Mouse (Mus musculus) telencephalon, adult 2 months (tissue): ENCODE measurements at regions not wholly inside any gene's neighbourhood (a gene's known extent, or its start where the extent isn't known, plus 50 kb on each side); places are given as distances from the start of the nearest gene placed in this dataset.

ENCODE experiments used
- DNase-seq: peaks from one replicate; pipeline ENCODE4 v3.0.0-alpha.2; 2011; ENCODE audit warnings: low read depth, low spot score

DNA sequence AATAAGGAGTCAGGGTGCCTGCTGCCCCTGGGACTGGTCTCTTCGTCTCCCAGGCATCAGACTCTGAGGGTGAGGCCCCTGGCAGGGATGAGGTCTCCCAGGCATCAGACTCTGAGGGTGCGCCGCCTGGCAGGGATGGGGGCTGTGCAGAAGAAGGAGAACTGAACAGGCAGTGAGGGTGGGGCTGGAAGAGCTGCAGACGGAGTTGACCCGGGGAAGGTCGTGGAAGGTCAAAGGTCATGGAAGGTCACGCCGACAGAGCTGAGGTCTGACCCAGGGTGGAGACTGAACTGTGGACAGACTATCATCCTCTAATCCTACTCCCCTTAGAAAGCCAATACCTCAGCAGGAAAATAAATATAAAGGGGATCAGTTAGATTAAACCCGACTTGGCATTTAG is 50.6 kb upstream of the Grik3 start:
- no peak for DNase-seq

GRCm38 (mm10) chr4:125437161-125437822 is 53.2 kb upstream of the Grik3 start:
- DNase-seq, result no peak

GRCm38 (mm10) chr4:125433511-125433910 is 57.0 kb upstream of the Grik3 start:
- no peak for DNase-seq

DNA sequence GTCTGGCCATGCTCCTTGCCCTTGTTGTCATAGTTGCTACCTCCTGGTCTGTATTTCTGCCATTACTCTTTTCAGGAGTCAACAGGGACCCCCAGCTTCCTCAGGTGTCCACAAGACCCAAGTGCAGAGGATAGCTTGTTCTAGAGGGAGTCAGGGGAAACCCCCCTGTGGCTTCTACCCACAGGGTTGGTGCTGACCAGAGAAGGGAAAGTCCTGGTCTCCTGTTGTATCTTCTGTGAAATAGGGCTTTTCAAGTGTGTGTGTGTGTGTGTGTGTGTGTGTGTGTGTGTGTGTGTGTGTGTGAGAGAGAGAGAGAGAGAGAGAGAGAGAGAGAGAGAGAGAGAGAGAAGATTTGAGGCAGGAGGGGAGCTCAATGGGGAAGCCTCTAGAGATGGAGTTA is 58.9 kb upstream of the Grik3 start:
- no peak for DNase-seq

GRCm38 (mm10) chr4:125430845-125431244 is 59.7 kb upstream of the Grik3 start:
- no peak for DNase-seq

DNA sequence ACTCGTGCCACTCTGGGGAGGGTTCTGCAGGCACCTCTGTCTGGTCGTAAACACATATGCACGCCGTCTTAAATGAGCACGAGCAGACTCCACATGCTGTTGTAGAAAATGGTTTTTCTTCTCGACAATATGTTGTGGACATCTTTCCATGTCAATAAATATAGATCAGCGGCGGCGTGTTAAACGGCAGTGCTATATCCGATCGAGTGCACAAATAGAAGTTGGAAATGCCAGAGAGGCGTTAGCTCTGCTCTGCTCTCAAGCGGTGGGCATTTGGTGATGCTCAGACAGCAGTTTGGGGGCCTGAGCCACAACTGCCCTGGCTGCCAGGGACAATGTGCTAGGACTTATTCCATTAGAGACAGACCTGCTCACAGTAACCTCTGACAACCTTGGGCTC is 61.8 kb upstream of the Grik3 start:
- DNase-seq, result peak; percentile 41

- DNase-seq, result no peak
Measured at GRCm38 (mm10) chr4:125420561-125421241, 69.8 kb upstream of the Grik3 start.

DNA sequence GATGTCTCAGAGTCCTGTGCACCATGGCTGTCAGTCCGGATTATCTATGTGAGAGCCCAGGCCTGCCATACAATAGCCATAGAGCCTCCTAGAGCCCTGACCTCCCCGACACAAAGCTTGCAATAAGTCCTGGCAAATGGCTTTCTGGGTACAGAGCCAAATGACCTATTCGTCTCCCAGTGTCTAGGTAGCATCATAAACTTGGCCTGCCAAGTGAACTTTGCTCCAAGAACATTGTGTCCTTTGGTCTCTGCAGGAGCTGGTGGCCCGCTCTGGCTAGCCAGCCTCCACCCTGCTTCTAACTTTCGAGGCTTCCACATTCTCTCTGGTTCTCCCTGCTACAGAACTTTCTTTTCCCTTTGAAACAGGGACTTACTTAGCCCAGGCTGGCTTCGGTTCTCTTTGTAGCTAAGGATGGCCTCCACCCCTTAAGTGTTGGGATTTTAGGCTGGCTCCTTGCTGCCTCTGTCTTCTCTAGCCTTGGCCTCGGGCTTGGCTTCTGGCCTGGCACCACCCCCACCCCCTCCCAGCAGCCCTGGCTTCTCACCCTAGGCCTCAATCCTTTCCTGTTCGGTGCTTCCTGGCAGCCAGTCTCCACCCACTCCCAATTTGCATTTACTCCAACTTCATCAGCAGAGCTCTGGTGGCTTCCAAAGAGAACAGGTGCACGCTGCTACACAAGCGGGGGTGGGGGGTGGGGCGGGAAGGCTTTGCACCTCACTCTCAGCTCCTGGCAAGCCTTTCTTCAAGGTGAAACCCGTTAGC is 70.8 kb upstream of the Grik3 start:
- peak; percentile 53 for DNase-seq

DNA sequence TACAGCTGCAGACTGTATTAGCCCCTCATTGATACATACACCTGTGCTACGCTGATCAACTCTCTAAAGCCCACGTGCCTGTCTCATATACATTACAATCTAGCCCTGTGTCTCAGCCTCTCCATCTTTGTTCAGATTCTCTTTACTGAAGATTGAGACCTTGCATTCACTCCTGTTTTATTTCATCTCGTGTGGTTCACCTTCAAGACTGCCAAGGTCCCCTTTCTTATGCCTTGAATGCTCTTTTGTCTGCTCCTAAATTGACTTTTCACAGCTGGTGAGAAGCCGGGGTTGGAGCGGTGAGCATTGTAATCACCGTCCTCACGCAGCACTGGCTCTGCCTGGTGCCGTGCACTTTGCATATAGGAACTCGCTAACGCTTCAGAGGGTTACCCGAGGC is 75.2 kb upstream of the Grik3 start:
- no peak for DNase-seq

DNA sequence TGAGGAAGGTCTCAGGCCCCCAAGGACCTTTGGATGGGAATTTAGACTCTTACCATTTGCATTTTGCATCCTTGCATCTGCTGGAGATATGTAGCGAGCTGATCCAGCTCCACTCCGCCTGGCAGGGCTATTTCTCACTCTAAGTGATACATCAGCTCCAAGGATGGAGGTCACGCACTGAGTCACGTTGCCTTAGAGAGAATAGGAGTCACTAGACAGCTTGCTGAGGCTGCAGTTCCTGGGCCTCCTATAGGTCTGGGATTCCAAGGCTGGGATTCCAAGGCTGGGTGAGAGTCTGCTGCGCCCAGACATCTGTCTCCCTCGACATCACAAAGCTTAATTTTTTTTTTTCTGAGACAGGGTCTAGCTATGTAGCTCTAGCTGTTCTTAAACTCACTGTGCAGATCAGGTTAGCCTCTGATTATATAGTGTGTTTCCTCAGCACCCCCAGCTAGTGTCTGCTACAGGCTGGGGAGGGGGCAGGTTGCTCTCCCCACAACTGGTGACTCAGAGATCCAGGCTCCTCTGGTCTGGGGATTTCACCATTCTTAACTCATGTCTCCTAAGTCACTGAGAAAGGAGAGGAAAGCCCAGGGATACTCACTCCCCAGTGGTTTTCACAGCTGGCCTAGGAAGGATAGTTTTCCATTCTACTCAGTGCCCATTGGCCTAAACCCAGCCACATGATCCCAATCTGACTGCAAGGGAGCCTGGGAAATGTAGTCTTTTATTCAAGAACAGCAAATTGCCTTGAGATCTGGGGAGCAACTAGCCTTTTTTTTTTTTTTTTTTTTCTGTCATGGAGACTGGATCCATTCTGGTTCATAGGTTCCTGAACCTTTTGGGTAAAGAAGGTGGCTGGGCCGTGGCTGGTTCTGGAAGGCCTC is 76.4 kb upstream of the Grik3 start:
- no peak for DNase-seq

- DNase-seq, result no peak
Measured at GRCm38 (mm10) chr4:125410736-125411441, 79.6 kb upstream of the Grik3 start.

DNA sequence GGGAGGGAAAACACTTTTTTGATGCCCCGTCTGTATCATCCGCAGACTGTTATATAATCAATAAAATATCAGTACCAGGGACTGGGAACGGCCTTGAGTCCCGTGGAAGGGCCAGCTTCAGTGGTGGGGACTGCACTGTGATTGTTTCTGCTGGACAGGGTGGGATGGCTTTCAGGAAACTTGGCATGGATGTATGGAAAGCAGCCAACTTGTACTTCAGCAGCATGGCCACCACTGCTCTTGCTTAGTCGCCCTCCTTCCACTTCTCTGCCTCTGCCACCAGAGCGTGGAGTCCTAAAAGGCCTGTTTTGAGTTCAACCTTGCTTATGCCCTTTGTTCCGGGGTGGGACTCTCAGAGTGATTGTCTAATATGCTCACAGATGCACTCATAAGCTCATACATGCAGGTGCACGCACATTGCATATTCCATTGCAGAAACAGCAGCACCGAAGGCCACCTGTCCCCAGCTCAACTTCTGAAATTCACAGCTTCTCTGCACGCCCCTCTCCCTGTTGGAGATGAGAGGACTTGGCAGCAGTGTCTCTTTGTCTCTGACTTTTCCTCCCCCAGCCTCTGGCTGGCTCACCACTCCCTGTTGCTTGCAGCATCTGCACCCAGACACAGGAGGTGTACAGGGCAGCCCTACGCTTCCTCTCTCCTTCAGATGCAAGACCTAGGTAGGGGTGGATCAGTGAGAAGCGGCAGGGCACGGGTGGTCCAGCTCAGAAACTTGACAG is 91.0 kb upstream of the Grik3 start:
- DNase-seq, result no peak

- peak; percentile 95 for DNase-seq
Measured at GRCm38 (mm10) chr4:125397007-125397461, 93.5 kb upstream of the Grik3 start.

- no peak for DNase-seq
Measured at GRCm38 (mm10) chr4:125391269-125391668, 99.2 kb upstream of the Grik3 start.

- no peak for DNase-seq
Measured at GRCm38 (mm10) chr4:125385811-125386210, 104.7 kb upstream of the Grik3 start.

GRCm38 (mm10) chr4:125364011-125364410 is 126.5 kb upstream of the Grik3 start:
- DNase-seq, result no peak

- no peak for DNase-seq
Measured at GRCm38 (mm10) chr4:125361611-125362520, 128.6 kb upstream of the Grik3 start.

GRCm38 (mm10) chr4:125358356-125358755 is 132.1 kb upstream of the Grik3 start:
- no peak for DNase-seq

DNA sequence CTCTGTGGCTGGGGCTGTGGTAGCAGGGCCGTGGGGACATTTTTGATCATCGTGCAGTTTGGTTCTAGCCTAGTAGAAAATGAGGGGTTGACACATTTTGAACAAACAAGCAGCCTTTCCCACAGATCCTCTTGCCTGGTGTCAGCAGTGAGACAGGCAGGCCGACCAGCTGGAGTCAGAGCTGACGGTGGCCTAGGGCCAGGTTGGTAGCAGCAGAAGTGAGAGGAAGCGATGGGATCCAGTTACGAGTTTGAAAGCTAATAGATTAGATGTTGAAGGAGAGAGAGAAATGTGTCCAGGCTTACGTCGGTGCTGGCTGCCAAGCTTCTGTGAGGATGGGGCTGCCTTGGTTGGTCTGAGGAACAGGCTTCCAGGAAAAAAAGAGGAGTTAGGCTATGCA is 134.1 kb upstream of the Grik3 start:
- DNase-seq, result peak; percentile 11
